Mouse (Mus musculus) kidney, adult 2 months (tissue): ENCODE measurements around the gene Gpr62.

Source experiments
- CTCF ChIP-seq: fragments of 200-500 bp; conservative IDR thresholded peaks from 2 replicates; pipeline ENCODE4 v1.5.1; 2011; ENCODE audit warnings: low read depth, mild to moderate bottlenecking, control low read depth, low read length, moderate library complexity, mixed read lengths; ENCODE audit not compliant: insufficient read depth, insufficient read length
- POLR2A ChIP-seq: fragments of 200-500 bp; IDR thresholded peaks from one replicate; pipeline ENCODE4 v1.6.1; 2011; ENCODE audit warnings: low read depth, low read length, control low read depth

- TF ChIP-seq CTCF, result no peak
- no peak for TF ChIP-seq POLR2A
Observed at GRCm38 (mm10) chr9:106466721-106467120, 983 bp upstream of the Gpr62 start.
